Mouse (Mus musculus) adrenal gland, adult 2 months (tissue): ENCODE results near the gene Fst. TPM values are rescaled to one million over a fixed set of nuclear protein-coding genes. Genes with fewer than 3 reads are reported as not detected.

Experiments used
- DNase-seq: peaks from one replicate; pipeline ENCODE4 v3.0.0; 2021
- polyA plus RNA-seq: library from polyadenylated mRNA; depleted of rRNA; stranded (reverse); fragments of >200 nt; gene quantifications from 2 replicates; pipeline ENCODE4 v1.2.3, GENCODE M21; 2012; rRNA removed
- total RNA-seq, 2 experiments: library from RNA; stranded (reverse); gene quantifications; 2 replicates each; pipeline ENCODE4 v1.2.3; 2021

Gene Fst
- total and polyA plus RNA-seq, 3 experiments, result 1.2 to 11.4 (median 10.1) TPM

- no peak for DNase-seq
Observed at GRCm38 (mm10) chr13:114419364-114419763, 39.4 kb downstream of the Fst start.

GRCm38 (mm10) chr13:114412326-114412725, 46.4 kb downstream of the Fst start:
- no peak for DNase-seq

GRCm38 (mm10) chr13:114406866-114407265, 51.9 kb downstream of the Fst start:
- DNase-seq, result no peak

GRCm38 (mm10) chr13:114406424-114406823, 52.3 kb downstream of the Fst start:
- DNase-seq, result no peak

GRCm38 (mm10) chr13:114405100-114405715, 53.5 kb downstream of the Fst start:
- DNase-seq, result peak; percentile 8

Other genes with a start within 250 kb of the Fst start
- gene Ndufs4, start 70.7 kb downstream of the Fst start, total RNA-seq, result 100 to 1,000 TPM; 180 to 234 TPM
- gene Ndufs4, start 70.7 kb downstream of the Fst start, polyA plus RNA-seq, result 37.9 and 55.0 TPM in 2 replicates